Mouse (Mus musculus) testis, adult 2 months (tissue): ENCODE measurements around the gene Vav1. TPM values are rescaled to one million over a fixed set of nuclear protein-coding genes. Genes with fewer than 3 reads are reported as not detected.

Experiments
- H3K27ac ChIP-seq: fragments of 200-500 bp; 2 replicates; pipeline ENCODE4 v1.5.1; 2012; ENCODE audit warnings: low read depth, low read length; ENCODE audit not compliant: control insufficient read depth, insufficient read depth
- H3K27me3 ChIP-seq: fragments of 200-500 bp; 2 replicates; pipeline ENCODE4 v1.6.1; 2012; ENCODE audit warnings: mild to moderate bottlenecking, low read length, moderate library complexity; ENCODE audit not compliant: control insufficient read depth, insufficient read depth
- H3K36me3 ChIP-seq: fragments of 200-500 bp; 2 replicates; pipeline ENCODE4 v1.6.1; 2012; ENCODE audit warnings: mild to moderate bottlenecking, low read length; ENCODE audit not compliant: control insufficient read depth, insufficient read depth
- H3K4me1 ChIP-seq: fragments of 200-500 bp; 2 replicates; pipeline ENCODE4 v1.6.1; 2012; ENCODE audit warnings: low read length; ENCODE audit not compliant: control insufficient read depth, insufficient read depth
- H3K4me3 ChIP-seq: fragments of 200-500 bp; 2 replicates; pipeline ENCODE4 v1.5.1; 2012; ENCODE audit warnings: low read depth, mild to moderate bottlenecking, low read length, moderate library complexity, mixed read lengths; ENCODE audit not compliant: control insufficient read depth
- CTCF ChIP-seq: fragments of 200-500 bp; IDR thresholded peaks from 2 replicates; pipeline ENCODE4 v1.5.1; 2012; ENCODE audit warnings: low read depth, mild to moderate bottlenecking, inconsistent platforms, low read length, moderate library complexity; ENCODE audit not compliant: control insufficient read depth, insufficient read depth, insufficient replicate concordance
- POLR2A ChIP-seq: fragments of 200-500 bp; IDR thresholded peaks from 2 replicates; pipeline ENCODE4 v1.6.1; 2012; ENCODE audit warnings: low read depth, mild to moderate bottlenecking, inconsistent platforms, low read length, moderate library complexity; ENCODE audit not compliant: control insufficient read depth
- polyA plus RNA-seq: library from polyadenylated mRNA; depleted of rRNA; stranded (reverse); fragments of >200 nt; gene quantifications from 2 replicates; pipeline ENCODE4 v1.2.3, GENCODE M21; 2012

Vav1 gene
- polyA plus RNA-seq, 1 experiment = 8.4 TPM

- H3K27me3 ChIP-seq = no peaks in the 10 kb centered on the region
- no peak overlapping the region for H3K27ac ChIP-seq
- H3K4me1 ChIP-seq = no peaks in the 10 kb centered on the region
- no peak overlapping the region for H3K4me3 ChIP-seq
- TF ChIP-seq CTCF (no peak), POLR2A (no peak)
- no peaks in the 10 kb centered on the region; the same call in 1 of the 2 replicates for H3K36me3 ChIP-seq
These were observed 43.1 kb upstream of the Vav1 start for GRCm38 (mm10) chr17:57235803-57236202.

- TF ChIP-seq CTCF (no peak), POLR2A (no peak)
- no peaks in the 10 kb centered on the region; the same call in 1 of the 2 replicates for H3K36me3 ChIP-seq
- H3K27ac ChIP-seq = no peak overlapping the region
- H3K27me3 ChIP-seq = no peaks in the 10 kb centered on the region
- H3K4me3 ChIP-seq = no peak overlapping the region
- no peaks in the 10 kb centered on the region for H3K4me1 ChIP-seq
These were observed 41.7 kb upstream of the Vav1 start for GRCm38 (mm10) chr17:57237181-57237580.

GRCm38 (mm10) chr17:57243650-57244370 is 35.1 kb upstream of the Vav1 start:
- TF ChIP-seq CTCF (no peak), POLR2A (no peak)
- no peak overlapping the region for H3K4me3 ChIP-seq
- peaks cover 15% of the 10 kb centered on the region for H3K4me1 ChIP-seq
- no peaks in the 10 kb centered on the region for H3K27me3 ChIP-seq
- peaks cover 1% of the 10 kb centered on the region for H3K36me3 ChIP-seq
- no peak overlapping the region for H3K27ac ChIP-seq

- TF ChIP-seq POLR2A (no peak), CTCF (no peak)
- Histone ChIP-seq H3K27me3 (no peaks in the 10 kb centered on the region), H3K36me3 (peaks cover 1% of the 10 kb centered on the region), H3K4me1 (peaks cover 29% of the 10 kb centered on the region), H3K4me3 (no peak overlapping the region), H3K27ac (no peak overlapping the region)
These were observed 33.5 kb upstream of the Vav1 start for GRCm38 (mm10) chr17:57245311-57245929.

GRCm38 (mm10) chr17:57246663-57247392 is 32.1 kb upstream of the Vav1 start:
- Histone ChIP-seq H3K4me3 (peak overlapping the region; percentile 98), H3K4me1 (peaks cover 32% of the 10 kb centered on the region), H3K36me3 (peaks cover 1% of the 10 kb centered on the region), H3K27me3 (no peaks in the 10 kb centered on the region), H3K27ac (peak overlapping the region; percentile 96)
- TF ChIP-seq CTCF (peak; percentile 20; the same call in 1 of the 2 replicates), POLR2A (no peak)

GRCm38 (mm10) chr17:57247393-57248200 is 31.3 kb upstream of the Vav1 start:
- TF ChIP-seq CTCF (no peak), POLR2A (peak; percentile 39; the same call in 1 of the 2 replicates)
- Histone ChIP-seq H3K4me3 (peak overlapping the region; percentile 98), H3K27me3 (no peaks in the 10 kb centered on the region), H3K27ac (peak overlapping the region; percentile 96), H3K36me3 (peaks cover 1% of the 10 kb centered on the region), H3K4me1 (peaks cover 32% of the 10 kb centered on the region)
